Mouse (Mus musculus) liver, adult 2 months (tissue): Measurements from ENCODE around the gene Ppp1r9a.

Source experiments
- CTCF ChIP-seq: fragments of 200-500 bp; IDR thresholded peaks from 2 replicates; pipeline ENCODE4 v1.5.1; 2011; ENCODE audit warnings: low read depth, low read length, control low read depth
- POLR2A ChIP-seq: fragments of 200-500 bp; IDR thresholded peaks from 2 replicates; pipeline ENCODE4 v1.6.1; 2011; ENCODE audit warnings: low read length, control low read depth; ENCODE audit not compliant: insufficient read depth; ENCODE audit errors: extremely low read depth

DNA sequence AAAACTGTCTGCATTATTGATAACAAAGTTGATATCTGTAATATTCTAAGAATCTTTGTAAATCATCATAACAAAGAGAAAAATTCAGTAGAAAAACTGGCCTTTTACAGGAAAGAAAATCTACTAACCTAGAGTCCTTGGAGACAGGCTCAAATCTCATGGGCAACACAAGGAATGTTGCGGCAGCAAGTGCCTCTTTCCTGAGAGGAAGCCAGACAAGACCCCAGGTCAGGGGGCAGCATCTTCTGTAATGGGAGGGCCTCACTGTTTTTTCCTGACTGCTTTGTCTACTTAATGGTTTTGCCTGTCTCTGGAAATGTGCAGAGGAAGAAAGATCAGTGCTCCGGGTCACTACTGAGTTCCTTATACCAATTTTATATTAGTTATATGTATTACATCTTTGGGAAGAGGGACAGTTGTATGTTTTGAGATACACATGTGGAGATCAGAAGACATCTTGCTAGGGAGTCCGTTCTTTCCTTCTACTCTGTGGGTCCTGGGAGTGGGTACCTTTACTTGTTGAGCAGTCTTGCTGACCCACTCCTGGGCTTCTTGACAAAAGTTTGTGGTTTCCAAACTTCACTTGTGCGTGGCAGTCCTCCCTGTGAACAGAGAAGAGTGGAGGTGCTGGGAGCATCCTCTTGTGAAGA lies 151.9 kb downstream of the Ppp1r9a start:
- no peak for TF ChIP-seq CTCF
- no peak for TF ChIP-seq POLR2A
